Mouse (Mus musculus) fibroblast of lung, adult 2 months (primary cell): ENCODE measurements at regions not wholly inside any gene's neighbourhood (a gene's known extent, or its start where the extent isn't known, plus 50 kb on each side); places are given as distances from the start of the nearest gene placed in this dataset.

Source experiments
- DNase-seq: peaks from one replicate; pipeline ENCODE4 v3.0.0-alpha.2; 2011; ENCODE audit warnings: low read depth

- no peak for DNase-seq
These were observed 238.6 kb downstream of the Nedd1 start for GRCm38 (mm10) chr10:92483592-92483991.

GRCm38 (mm10) chr10:92473282-92473681, 248.9 kb downstream of the Nedd1 start:
- DNase-seq = no peak

GRCm38 (mm10) chr10:92471111-92471510, 251.1 kb downstream of the Nedd1 start:
- no peak for DNase-seq

GRCm38 (mm10) chr10:92455195-92455594, 267.0 kb downstream of the Nedd1 start:
- no peak for DNase-seq

- DNase-seq = no peak
These were observed 268.7 kb downstream of the Nedd1 start for GRCm38 (mm10) chr10:92453550-92453949.

GRCm38 (mm10) chr10:92445957-92446356, 276.3 kb downstream of the Nedd1 start:
- no peak for DNase-seq

GRCm38 (mm10) chr10:92438621-92439394, 283.4 kb downstream of the Nedd1 start:
- no peak for DNase-seq

- DNase-seq = no peak
These were observed 293.0 kb downstream of the Nedd1 start for GRCm38 (mm10) chr10:92429256-92429655.

- DNase-seq = no peak
These were observed 294.2 kb downstream of the Nedd1 start for GRCm38 (mm10) chr10:92428026-92428425.

GRCm38 (mm10) chr10:92426443-92426842, 295.8 kb downstream of the Nedd1 start:
- DNase-seq = no peak

GRCm38 (mm10) chr10:92412737-92413136, 309.5 kb downstream of the Nedd1 start:
- DNase-seq = no peak

GRCm38 (mm10) chr10:92410813-92411325, 311.4 kb downstream of the Nedd1 start:
- no peak for DNase-seq

- no peak for DNase-seq
These were observed 317.4 kb downstream of the Nedd1 start for GRCm38 (mm10) chr10:92404697-92405293.

- no peak for DNase-seq
These were observed 321.6 kb downstream of the Nedd1 start for GRCm38 (mm10) chr10:92400587-92401090.

GRCm38 (mm10) chr10:92389176-92389732, 333.0 kb downstream of the Nedd1 start:
- DNase-seq = no peak

- no peak for DNase-seq
These were observed 355.1 kb downstream of the Nedd1 start for GRCm38 (mm10) chr10:92367126-92367525.

GRCm38 (mm10) chr10:92356738-92357137, 365.5 kb downstream of the Nedd1 start:
- DNase-seq = no peak

GRCm38 (mm10) chr10:92349043-92349442, 373.2 kb downstream of the Nedd1 start:
- no peak for DNase-seq

- DNase-seq = no peak
These were observed 374.1 kb downstream of the Nedd1 start for GRCm38 (mm10) chr10:92347960-92348675.

- DNase-seq = no peak
These were observed 382.5 kb downstream of the Nedd1 start for GRCm38 (mm10) chr10:92339671-92340070.

- DNase-seq = no peak
These were observed 385.3 kb downstream of the Nedd1 start for GRCm38 (mm10) chr10:92336949-92337348.

- DNase-seq = no peak
These were observed 386.1 kb downstream of the Nedd1 start for GRCm38 (mm10) chr10:92336138-92336537.
